Mouse (Mus musculus): Measurements from ENCODE around the gene Ppp1r8.

Gene Ppp1r8

DNA sequence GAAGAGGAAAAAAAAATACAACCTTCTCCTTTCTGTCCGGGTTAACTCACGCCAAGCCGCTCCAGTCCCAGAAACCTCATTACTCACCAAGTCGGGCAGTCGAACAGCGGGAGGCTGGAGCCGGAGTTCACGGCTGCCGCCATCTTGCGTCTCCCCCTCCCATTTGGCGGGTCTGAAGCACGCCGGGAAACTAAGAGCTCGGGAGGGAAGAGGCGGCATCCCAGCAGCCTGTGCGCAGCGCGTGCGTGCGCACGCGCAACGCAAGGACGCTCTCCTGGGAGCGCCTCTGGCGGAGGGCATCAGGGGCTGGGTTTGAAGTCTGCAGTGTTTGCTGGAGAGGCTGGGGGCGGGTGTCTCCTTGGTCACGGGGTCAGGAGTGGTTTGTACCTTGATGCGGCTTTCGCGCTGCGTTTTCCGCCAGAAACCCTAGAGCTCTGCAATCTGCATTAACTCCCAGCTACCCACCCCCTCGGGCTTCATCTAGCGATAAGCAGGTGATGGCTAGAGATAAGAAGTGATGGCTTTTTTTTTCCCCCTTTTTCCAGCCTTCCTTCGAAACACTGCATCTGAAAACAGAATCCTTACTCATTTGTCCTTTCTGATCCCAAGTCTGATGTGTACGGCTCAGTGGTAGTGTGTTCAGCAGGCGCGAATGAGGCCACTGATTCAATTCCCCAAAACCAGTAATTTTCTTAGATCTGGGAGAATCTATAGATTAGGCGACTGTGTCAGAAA lies at the start of gene Ppp1r8:
TSS of gene Ppp1r8 (minus strand) at position 200 of the 735 bp plus-strand sequence.
- peak; percentile 89 for DNase-seq

DNA sequence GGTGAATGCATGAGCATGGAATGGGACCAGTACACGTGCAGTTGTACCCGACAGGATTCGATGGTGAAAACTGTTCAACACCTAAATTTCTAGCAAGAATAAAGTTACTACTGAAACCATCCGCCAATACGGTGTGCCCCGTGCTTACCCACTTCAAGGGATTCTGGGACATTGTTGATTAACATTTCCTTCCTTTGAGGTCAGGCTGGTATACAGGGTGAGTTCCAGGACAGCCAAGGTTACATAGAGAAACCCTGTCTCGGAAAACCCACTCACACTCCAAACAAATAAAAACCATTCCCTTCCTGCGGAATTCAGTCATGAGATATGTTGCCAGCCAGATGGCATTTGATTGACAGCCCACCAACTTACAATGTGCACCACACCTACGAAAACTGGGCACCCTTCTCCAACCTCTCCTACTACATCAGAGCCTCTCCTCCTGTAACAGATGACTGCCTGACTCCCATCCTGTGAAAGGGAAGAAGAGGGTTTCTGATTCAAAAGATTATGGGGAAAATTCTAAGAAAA lies 41.9 kb upstream of the Ppp1r8 start:
- no peak for DNase-seq

DNA sequence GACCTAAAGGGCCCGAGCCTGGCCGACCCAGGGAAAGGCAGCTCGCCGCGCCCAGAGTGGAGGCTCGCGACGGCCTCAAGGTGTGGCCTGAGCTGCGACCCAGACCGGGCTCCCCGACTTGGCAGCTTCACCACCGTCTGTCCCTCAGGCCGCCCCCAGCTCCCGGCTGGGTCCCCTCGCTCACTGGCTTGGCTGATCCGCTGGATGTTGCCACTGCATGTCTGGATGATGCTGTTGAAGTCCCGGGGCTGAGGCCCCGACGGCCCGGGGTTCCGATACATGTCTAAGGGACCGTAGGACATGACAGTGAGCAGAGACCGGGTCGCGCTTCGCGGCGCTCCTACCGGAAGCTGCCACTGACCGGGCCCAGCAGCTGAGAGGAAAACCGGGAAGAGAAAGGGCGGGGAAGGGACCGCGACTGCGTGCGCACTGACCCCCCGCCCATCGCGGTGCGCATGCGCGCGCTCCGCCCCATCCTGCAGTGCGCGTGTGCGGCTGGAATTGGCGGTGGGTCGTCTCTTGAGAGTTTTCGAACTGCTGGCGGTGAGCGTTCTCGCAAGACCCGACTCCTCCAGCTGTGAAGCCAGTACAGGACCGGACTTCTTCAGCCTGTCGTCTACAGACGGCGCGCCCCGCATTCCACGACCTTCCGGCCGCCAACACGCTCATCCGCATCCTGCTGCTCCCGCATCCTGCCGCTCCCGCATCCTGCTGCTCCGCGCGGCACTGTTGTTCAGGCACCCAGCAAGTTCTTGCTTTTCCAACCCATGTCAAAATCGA lies 41.3 kb upstream of the Ppp1r8 start, which contains the start of gene Stx12:
TSS of gene Stx12 (minus strand) at position 446 of the 780 bp plus-strand sequence.
- DNase-seq, result peak; percentile 89

DNA sequence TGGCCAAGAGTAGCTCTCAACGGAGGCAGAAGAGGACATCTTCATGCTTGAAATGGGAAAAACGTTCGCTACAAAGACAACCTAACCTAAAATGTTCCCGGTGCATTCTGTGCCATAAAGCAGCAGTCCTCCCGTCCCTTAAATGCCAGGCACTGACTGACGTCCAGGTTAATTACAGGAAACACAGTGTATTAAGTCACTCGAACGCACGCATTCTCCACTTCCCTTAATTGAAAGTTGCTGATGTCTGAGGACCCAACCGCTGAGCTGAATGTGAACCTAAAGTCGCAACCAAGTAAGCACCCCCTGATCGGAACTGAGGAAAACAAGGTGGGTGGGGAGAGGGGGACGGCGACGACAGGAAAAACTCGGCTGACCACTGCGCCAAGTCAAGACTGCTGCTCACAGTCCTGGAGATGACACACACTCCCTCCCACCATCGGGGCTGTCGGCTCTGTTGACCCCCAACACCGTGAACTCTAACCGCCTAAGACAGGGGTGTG lies 40.6 kb upstream of the Ppp1r8 start:
- DNase-seq, result no peak

DNA sequence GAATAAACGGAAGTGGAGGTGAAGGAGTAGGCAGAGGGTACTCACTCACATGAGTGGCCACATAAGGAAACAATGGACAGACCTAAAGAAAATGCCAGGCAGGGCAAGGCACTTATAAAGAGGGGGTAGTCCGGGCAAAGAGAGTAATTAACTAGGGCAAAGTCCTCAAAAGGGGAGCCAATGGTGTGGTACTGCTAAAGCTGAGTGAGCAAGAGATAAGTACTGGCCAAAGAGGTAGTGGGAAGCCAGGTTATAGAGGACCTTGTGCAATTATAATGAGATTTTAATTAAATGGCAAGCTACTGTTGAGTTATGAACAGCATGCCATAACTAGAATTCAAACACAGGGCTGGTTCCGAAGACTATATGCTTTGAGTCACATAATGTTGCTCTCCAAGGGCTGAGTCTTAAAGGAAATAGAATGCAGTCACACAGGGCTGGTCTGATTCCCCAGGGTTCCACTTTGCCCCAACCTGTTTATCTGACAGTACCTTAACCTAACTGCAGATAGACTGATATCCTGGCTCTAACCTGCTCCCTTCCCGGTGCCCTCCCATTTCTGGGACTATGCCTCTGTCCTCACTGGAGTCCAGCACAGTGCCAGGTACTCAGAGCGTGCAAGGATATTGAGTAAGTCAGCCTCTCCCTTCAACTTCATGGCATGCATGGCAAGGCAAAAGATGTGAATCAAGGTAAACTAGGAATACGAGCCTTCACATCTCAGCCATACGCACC lies 31.6 kb upstream of the Ppp1r8 start:
- no peak for DNase-seq

DNA sequence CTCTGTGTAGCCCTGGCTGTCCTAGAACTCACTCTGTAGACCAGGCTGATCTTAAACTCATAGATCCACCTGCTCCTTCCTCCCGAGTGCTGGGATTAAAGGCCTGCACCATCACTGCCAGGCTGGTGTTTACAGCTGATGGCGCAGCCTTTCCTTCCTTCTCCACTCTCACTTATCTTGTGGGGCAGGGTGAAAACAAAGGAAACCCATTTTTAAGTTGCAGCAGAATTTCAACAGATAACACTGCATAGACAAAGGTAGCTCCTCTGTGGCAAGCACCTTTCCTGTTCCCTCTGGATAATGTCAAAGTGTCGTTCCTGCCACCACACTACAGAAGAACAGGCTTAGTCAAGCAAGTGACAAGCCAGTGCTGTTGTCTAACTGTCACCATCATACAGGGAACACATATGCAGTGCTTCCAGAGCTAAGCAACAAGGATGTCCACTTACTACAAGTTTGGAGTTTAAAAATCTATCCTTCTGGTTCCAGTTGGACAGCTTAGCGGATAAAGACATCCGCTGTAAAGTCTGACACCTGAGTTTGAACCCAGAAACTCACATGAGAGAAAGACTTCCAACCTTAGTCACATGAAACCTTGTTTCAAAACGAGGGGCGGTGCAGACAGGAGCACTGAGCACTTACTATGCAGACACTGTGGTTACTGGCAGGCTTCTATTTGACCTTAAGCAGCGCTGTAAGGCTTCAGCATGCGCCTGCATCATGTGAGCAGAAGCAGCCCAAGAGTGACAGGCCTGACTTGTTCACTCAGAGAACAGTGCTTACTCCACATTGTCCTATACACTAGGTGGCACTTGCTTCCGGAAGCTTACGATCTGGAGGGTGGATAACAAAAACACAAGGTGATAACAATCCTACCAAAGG lies 30.8 kb upstream of the Ppp1r8 start:
- no peak for DNase-seq

DNA sequence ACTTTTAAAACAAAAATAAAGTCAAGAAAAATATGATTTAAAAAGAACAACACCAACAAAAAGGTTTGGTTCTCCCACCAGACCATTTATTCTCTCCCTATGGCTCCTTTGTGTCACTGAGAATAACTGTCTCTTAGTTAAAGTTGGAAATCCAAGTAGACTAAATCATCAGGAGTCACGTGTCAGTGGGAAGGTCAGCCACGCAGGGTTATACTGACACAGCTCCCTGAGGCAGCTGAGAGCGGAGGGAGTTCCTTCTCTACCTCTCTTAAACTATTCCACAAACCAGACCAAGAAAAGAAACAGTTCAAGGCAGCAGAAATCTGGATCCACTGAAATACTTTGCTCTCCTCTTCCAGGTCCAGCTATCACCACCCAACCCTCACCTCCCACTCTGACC lies 28.1 kb upstream of the Ppp1r8 start:
- no peak for DNase-seq

DNA sequence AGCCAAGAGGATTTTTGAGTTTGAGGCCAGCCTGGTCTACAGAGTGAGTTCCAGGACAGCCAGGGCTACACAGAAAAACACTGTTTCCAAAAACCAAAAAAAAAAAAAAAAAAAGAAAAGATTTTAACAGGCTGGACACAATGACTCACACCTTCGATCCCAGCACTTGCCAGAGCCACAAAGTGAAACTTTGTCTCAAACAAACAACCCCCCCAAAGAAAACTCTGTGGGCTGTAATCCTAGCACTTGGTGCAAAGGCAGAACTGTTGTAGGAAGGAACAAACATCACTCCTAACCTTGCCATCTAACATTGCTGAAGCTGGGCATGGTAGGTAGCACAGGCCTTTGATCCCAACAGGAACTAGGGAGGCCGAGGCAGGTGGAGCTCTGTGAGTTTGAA lies 21.9 kb upstream of the Ppp1r8 start:
- no peak for DNase-seq

DNA sequence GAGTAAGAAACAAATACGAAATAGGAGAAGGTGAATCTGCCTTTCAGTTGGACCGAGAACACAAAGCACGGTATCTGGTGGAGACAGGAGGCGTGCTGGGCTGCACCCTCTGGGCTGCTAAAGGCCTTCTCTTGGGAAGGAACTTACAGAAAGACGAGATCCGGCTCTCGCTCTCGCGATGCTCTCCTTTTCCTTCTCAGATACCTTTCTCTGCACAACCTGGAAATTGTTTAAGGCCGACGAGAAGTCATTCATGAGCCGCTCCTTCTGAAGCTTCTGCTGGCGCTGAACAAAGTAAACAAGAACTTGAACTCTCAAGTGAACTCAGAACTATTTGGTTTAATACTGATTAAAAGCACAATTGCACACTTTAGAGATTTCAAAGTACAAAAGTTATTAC lies 20.0 kb upstream of the Ppp1r8 start:
- DNase-seq, result no peak

DNA sequence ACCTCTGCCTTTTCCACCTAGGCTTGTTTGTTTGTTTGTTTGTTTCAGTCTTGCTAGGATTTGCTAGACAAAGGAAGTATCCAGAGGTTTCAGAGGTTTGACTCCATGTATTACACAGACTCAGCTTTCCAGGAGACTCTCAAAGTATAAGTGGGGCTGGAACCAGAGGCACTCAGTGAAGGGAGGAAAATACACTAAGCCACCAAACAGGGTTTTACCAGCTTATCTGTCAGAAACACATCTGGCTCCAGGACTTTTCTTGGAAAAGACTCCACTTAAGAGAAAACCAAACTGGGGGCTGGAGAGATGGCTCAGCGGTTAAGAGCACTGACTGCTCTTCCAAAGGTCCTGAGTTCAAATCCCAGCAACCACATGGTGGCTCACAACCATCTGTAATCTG lies 17.9 kb upstream of the Ppp1r8 start:
- no peak for DNase-seq

DNA sequence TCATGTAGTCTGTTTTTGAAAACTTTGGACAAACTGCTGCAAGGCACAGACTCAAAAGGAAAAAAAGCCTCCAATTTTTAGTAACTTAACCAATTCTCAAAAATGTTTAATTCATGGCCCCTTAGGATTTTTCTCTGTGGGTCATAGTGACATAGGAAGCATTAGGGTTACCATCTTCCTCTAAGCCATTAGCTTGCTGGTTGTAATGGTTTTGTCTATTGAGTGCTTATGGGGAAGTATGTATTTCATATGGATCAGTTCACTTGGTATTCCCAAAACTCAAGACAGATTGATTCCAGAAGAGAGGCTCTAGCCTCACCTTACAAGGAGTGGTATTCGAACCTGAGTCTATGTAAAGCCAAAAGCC lies 719 bp upstream of the Ppp1r8 start:
- DNase-seq, result no peak

DNA sequence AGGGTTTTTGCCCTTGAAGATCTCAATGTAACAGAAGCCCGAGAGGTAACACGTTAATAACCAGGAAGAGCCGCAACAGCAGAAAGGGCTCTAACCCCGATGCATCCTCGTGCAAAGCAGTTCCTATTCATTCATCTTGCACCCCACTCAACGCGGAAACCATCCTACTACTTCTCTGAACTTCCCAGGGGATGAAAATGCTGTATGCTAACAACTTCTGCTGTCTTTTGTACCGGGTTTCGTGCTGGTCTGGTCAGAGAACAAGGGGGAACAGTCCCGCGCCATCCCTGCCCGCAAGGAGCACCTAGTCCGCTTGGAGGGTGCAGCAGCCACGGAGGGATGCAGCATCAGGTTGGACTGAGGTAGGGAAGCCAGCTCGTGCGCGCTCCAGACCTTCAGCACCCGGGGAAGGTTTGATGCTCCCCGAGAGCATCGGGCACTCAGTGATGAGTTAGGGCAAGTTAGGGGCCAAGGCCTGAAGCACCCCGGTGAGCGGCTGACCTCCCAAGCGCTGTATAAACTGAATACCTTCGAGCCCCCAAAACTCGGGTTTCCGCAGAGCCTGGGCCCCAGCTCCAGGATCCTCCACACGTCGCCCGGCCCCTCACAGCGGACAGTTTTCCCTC lies 575 bp downstream of the Ppp1r8 start:
- DNase-seq, result peak; percentile 58

DNA sequence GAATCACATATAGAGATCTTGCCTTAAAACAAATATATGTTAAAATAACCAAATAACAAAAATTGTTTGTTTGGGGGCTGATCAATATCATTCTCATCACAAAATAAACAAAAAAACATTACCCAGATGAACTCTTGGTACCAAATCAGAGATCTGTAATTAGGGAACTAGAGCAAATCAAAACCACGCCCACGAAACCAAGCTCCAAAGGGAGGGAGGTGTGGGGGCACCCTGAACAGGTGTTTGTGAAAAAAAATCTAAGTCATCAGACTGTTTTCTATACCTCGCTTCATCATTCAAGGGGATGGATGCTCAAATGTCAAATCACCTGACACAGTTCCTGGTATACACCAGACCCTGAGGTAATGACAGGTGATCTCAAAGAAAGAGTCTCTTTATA lies 1.5 kb downstream of the Ppp1r8 start:
- DNase-seq, result no peak

DNA sequence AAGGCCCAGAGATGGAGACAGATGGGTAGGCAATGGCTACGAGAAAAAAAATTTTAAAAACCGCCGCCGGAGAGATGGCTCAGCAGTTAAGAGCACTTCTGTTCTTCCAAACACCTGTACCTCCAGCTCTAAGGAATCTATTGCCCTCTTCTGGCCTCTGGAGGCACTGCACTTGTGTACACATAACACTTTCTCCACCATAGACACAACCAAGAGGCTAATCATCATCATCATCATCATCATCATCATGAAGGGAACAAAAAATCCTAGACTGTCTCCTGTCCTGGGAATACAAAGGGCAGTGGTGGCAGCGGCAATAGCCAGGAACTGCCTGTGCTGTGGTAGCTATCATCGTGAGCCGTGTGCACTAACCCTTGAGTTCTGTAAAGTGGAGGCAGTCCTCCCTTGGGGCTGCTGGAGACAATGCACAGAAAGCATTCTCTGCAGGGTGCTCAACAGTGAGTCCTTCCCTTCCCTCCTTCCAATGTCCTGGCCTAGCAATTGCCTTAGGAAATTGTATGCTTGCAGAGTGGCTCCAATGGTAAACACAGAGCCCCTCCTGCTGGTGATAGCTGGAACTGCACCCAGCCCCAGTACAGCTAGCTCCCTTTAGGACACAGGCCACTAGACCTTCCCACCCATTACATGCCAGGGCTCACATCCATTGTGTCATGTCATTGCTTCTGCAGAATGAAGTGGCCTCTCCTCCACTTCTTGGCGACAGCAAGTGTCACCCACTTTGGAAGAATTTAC lies 19.2 kb downstream of the Ppp1r8 start:
- DNase-seq, result peak; percentile 92

DNA sequence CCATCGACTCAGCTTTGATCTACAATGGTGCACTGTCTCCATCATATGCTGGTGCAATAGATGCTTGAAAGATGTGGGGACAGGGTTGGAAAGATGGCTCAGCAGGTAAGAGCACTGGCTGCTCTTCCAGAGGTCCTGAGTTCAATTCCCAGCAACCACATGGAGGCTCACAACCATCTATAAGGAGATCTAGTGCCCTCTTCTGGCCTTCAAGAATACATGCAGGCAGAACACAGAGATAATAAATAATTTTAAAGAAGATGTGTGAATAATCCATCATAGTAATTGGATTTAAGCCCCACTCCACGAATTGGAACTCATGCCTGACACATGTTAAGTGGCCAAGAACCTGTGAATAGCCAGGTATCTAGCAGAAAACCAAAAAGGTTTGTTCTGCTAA lies 24.5 kb downstream of the Ppp1r8 start:
- no peak for DNase-seq

DNA sequence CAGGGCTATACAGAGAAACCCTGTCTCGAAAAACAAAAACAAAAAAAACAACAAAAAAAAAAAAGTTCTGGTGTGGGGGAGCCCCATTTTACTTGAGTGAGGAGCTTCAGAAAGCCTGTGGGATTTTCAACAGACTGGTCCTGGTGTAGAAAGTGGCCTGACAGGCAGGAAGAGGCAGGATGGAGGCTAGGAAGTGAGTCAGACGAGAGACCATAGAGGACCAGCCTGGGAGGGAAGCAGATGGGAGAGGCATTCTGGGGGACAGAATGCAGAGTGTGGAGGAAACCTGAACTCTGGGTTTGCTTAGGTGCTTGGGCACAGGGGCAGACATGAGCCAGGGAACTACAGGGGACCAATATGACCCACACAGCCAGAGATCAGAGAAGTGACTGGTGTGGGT lies 26.1 kb downstream of the Ppp1r8 start:
- DNase-seq, result no peak

DNA sequence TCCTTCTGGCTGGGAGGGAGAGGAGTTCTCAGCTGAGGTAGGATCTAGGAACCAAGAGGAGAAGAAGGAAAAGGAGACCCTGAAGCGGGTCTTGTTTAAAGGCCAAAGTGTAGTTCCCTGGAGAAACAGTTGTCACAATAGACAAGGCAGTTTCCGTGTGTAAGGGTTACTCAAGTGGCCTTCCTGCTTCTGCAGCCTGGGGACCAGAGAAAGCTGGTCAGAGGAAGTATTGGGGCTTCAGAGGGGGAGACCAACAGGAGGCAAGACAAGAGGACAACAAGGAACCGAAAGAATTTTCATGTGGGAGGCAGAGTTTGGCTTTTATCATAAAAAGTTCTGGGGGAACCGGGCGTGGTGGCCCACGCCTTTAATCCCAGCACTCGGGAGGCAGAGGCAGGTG lies 26.6 kb downstream of the Ppp1r8 start:
- DNase-seq, result no peak

DNA sequence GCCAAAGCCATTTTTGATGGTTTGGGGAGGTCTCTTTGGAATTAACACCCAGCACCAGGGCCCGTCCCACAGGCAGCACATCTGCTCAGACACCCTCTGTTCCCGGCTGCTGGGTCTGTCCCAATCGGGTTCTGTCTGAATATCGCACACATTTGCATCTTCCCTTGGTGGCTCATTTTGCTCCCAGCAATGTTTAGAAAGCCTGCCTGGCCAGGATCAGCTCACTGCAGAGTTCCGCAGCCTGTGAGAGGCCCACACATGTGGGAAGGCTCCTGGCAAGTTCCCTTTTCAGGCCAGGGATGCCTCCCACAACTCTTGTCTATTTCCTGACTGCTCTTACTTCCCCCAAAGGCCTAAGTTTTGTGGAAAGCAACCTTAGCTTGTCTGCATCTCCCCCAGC lies 33.3 kb downstream of the Ppp1r8 start:
- DNase-seq, result no peak

DNA sequence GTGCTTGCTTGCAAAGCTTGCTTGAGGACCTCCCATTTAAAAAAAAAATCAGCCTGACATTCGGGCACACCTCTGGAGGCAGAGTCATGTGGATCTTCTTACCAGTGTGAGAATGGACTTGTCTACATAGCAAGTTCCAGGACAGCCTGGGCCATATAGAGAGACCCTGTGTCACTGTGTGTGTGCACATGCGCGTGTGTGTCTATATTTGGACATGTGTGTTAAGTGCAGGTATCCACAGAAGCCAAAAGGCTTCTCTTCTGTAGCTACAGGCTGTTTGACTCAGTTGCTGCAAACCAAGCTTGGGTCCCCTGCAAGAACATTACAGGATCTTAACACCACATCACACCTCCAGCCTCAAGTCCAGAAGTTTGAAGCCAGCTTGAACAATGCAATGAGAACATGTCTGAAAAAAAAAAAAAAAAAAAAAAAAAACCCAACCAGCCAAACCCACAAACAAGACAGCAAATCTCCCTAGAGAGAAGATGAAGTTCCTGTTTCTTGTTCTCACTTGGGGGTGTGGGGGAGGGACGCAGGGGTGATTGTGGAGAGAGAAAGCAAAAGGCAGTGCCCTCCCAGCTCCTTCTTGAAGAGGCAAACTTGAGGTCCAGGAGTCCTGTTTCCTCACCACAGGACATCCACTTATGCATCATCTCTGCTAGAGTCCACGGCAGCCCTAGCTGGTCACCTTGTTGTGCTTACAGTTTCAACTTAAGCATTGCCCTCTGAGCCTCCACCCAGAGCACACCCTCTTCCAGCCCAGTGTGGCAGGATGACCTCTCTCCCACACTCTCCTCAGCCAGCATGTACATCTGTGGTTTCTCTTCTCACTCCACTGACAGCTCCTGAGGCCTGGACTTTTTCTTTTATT lies 35.0 kb downstream of the Ppp1r8 start:
- DNase-seq, result no peak

DNA sequence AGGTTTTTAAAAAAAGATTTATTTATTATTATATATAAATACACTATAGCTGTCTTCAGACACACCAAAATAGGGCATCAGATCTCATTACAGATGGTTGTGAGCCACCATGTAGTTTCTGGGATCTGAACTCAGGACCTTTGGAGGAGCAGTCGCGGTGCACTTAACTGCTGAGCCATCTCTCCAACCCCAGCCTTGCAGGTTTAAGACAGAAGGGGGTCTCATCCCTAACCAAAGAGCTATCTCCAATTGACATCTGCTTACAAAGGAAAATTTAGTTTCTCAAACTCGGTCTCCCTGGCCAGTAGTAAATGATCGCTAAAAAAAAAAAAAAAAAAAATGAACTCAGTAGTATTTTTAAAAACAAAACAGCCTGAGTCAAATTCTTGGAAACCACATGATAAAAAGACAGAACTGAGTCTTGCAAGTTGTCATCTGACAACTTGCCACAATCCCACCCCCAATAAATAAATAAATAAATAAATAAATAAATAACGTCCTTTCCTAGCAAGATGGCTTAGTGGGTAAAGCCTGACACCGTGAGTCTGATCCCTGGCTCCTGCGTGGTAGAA lies 36.3 kb downstream of the Ppp1r8 start:
- DNase-seq, result no peak

Data from thymus, postnatal 4 days (tissue).